Mouse (Mus musculus): Measurements from ENCODE around the gene Rpgrip1l. TPM values are rescaled to one million over a fixed set of nuclear protein-coding genes. Genes with fewer than 3 reads are reported as not detected.

Gene Rpgrip1l
- polyA plus RNA-seq, 1 experiment from 2014 or later = 13.7 TPM

- DNase-seq = no peak
- no peak overlapping the region for H3K4me2 ChIP-seq (ENCODE audit: low read length)
- no peak overlapping the region for H3K4me3 ChIP-seq (replicated peaks; ENCODE audit: low read depth, low read length)
- WGBS = 94% methylated on average over 4 of the region's 4 CpGs
- no peak overlapping the region for H3K27ac ChIP-seq (replicated peaks; ENCODE audit: low read depth, low read length)
- no peaks in the 10 kb centered on the region for H3K4me1 ChIP-seq (ENCODE audit: control insufficient read depth, insufficient read depth, low read length)
- ATAC-seq (ENCODE audit: low FRiP score, low TSS enrichment) = no peak
- H3K36me3 ChIP-seq (ENCODE audit: control insufficient read depth, insufficient read depth, low read length) = peaks cover 7% of the 10 kb centered on the region
- H3K9ac ChIP-seq (replicated peaks; ENCODE audit: low read length) = no peak overlapping the region
- H3K9me3 ChIP-seq (ENCODE audit: control insufficient read depth, low read length) = no peaks in the 10 kb centered on the region
- no peaks in the 10 kb centered on the region for H3K27me3 ChIP-seq (ENCODE audit: control insufficient read depth, insufficient read depth, low read length)
Measured at GRCm38 (mm10) chr8:91290576-91290975, 22.5 kb downstream of the Rpgrip1l start.

- H3K36me3 ChIP-seq (ENCODE audit: control insufficient read depth, insufficient read depth, low read length) = peaks cover 8% of the 10 kb centered on the region
- ATAC-seq (ENCODE audit: low FRiP score, low TSS enrichment) = no peak
Measured at GRCm38 (mm10) chr8:91286237-91286636, 26.8 kb downstream of the Rpgrip1l start.

DNA sequence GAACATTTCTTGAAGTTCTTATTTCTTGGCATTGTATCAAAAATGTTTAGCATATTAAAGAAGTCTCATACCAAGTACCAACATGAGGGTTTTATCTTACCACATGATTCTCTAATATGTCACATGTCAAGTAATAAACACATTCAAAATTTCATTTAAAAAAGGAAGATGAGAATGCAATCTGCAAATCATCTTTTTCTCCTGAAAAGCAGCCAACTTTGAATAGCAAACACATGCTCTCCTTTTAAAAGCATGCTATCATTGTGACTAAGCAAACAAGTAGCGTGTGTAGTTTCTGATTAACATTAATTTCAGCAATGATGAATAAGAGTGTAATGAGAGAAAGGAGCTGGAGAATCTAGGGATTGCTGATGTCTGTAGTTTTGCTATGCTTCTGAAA is 29.2 kb downstream of the Rpgrip1l start:
- 93% methylated on average over 1 of the region's 1 CpGs for WGBS
- DNase-seq (no peak), ATAC-seq (ENCODE audit: low FRiP score, low TSS enrichment) (no peak)
- Histone ChIP-seq H3K27me3 (ENCODE audit: control insufficient read depth, insufficient read depth, low read length) (no peaks in the 10 kb centered on the region), H3K9me3 (ENCODE audit: control insufficient read depth, low read length) (no peaks in the 10 kb centered on the region), H3K9ac (replicated peaks; ENCODE audit: low read length) (no peak overlapping the region), H3K4me1 (ENCODE audit: control insufficient read depth, insufficient read depth, low read length) (no peaks in the 10 kb centered on the region), H3K4me2 (ENCODE audit: low read length) (no peak overlapping the region), H3K36me3 (ENCODE audit: control insufficient read depth, insufficient read depth, low read length) (peaks cover 8% of the 10 kb centered on the region), H3K27ac (replicated peaks; ENCODE audit: low read depth, low read length) (no peak overlapping the region), H3K4me3 (replicated peaks; ENCODE audit: low read depth, low read length) (no peak overlapping the region)

More at GRCm38 (mm10) chr8:91286237-91286636, 26.8 kb downstream of the Rpgrip1l start:
- 84% methylated on average over 8 of the region's 8 CpGs for WGBS
- Histone ChIP-seq H3K27ac (replicated peaks; ENCODE audit: low read depth, low read length) (no peak overlapping the region), H3K9me3 (ENCODE audit: control insufficient read depth, low read length) (no peaks in the 10 kb centered on the region), H3K27me3 (ENCODE audit: control insufficient read depth, insufficient read depth, low read length) (no peaks in the 10 kb centered on the region), H3K9ac (replicated peaks; ENCODE audit: low read length) (no peak overlapping the region), H3K4me3 (replicated peaks; ENCODE audit: low read depth, low read length) (no peak overlapping the region), H3K4me2 (ENCODE audit: low read length) (no peak overlapping the region), H3K4me1 (ENCODE audit: control insufficient read depth, insufficient read depth, low read length) (no peaks in the 10 kb centered on the region)
- DNase-seq = no peak

GRCm38 (mm10) chr8:91282655-91283054 is 30.4 kb downstream of the Rpgrip1l start:
- DNase-seq = no peak
- Histone ChIP-seq H3K4me2 (ENCODE audit: low read length) (no peak overlapping the region), H3K4me1 (ENCODE audit: control insufficient read depth, insufficient read depth, low read length) (no peaks in the 10 kb centered on the region), H3K27ac (replicated peaks; ENCODE audit: low read depth, low read length) (no peak overlapping the region), H3K36me3 (ENCODE audit: control insufficient read depth, insufficient read depth, low read length) (peaks cover 8% of the 10 kb centered on the region), H3K9ac (replicated peaks; ENCODE audit: low read length) (no peak overlapping the region), H3K27me3 (ENCODE audit: control insufficient read depth, insufficient read depth, low read length) (no peaks in the 10 kb centered on the region), H3K4me3 (replicated peaks; ENCODE audit: low read depth, low read length) (no peak overlapping the region), H3K9me3 (ENCODE audit: control insufficient read depth, low read length) (no peaks in the 10 kb centered on the region)
- ATAC-seq (ENCODE audit: low FRiP score, low TSS enrichment) = no peak
- 73% methylated on average over 5 of the region's 5 CpGs for WGBS

DNA sequence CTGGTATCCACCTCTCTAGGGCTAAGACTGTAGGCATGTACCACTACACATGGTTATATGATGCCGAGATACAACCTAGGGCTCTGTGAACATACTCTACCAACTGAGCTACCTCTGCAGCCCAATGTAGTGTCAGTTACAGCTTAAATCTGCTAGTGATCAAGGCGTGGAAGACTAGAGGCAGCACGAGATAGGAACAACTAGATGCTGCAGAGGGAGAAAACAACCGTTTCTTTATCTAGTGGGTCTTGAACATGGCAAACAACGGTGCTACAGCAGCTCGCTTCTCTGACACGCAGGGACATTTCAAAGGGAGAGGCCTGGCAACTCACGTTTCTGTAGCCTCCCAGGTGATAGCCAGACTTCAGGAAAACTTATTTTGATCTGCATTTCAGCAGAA is 31.5 kb downstream of the Rpgrip1l start:
- no peak overlapping the region for H3K9ac ChIP-seq (replicated peaks; ENCODE audit: low read length)
- no peaks in the 10 kb centered on the region for H3K9me3 ChIP-seq (ENCODE audit: control insufficient read depth, low read length)
- no peak overlapping the region for H3K27ac ChIP-seq (replicated peaks; ENCODE audit: low read depth, low read length)
- peaks cover 5% of the 10 kb centered on the region; the same call in 1 of the 2 replicates for H3K36me3 ChIP-seq (ENCODE audit: control insufficient read depth, insufficient read depth, low read length)
- H3K4me2 ChIP-seq (ENCODE audit: low read length) = no peak overlapping the region
- no peaks in the 10 kb centered on the region for H3K4me1 ChIP-seq (ENCODE audit: control insufficient read depth, insufficient read depth, low read length)
- ATAC-seq (ENCODE audit: low FRiP score, low TSS enrichment) (no peak), DNase-seq (no peak)
- no peaks in the 10 kb centered on the region for H3K27me3 ChIP-seq (ENCODE audit: control insufficient read depth, insufficient read depth, low read length)
- 88% methylated on average over 8 of the region's 8 CpGs for WGBS
- no peak overlapping the region for H3K4me3 ChIP-seq (replicated peaks; ENCODE audit: low read depth, low read length)

GRCm38 (mm10) chr8:91280467-91281212 is 32.4 kb downstream of the Rpgrip1l start:
- H3K36me3 ChIP-seq (ENCODE audit: control insufficient read depth, insufficient read depth, low read length) = peaks cover 2% of the 10 kb centered on the region; the same call in 1 of the 2 replicates
- no peak overlapping the region for H3K9ac ChIP-seq (replicated peaks; ENCODE audit: low read length)
- 85% methylated on average over 11 of the region's 11 CpGs for WGBS

DNA sequence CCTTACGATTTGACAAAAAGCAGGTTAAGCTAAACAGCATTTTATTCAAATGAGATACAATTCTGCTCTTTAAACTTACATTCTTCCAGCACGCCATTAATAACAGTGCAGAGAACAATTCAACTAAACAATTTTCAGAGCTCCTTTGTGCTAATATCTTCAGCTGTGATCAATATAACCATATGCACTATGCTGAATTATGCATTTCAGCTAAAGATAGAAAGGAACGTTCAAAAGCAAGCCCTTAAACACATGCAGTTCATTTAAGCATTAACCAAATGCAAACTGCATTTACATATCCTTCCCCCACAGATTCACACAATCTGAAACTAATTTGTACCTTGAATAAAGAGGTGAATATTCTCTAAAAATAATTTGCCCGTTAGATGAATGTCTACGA is 35.0 kb downstream of the Rpgrip1l start:
- ATAC-seq (ENCODE audit: low FRiP score, low TSS enrichment) = no peak
- no peak overlapping the region for H3K27ac ChIP-seq (replicated peaks; ENCODE audit: low read depth, low read length)
- no peaks in the 10 kb centered on the region for H3K27me3 ChIP-seq (ENCODE audit: control insufficient read depth, insufficient read depth, low read length)
- peak; percentile 6 for DNase-seq
- no peaks in the 10 kb centered on the region for H3K4me1 ChIP-seq (ENCODE audit: control insufficient read depth, insufficient read depth, low read length)
- H3K9ac ChIP-seq (replicated peaks; ENCODE audit: low read length) = no peak overlapping the region
- H3K9me3 ChIP-seq (ENCODE audit: control insufficient read depth, low read length) = 0 out of 2 replicates have a peak, but pooled peaks cover 4% of the 10 kb centered on the region
- no peak overlapping the region for H3K4me3 ChIP-seq (replicated peaks; ENCODE audit: low read depth, low read length)
- H3K4me2 ChIP-seq (ENCODE audit: low read length) = no peak overlapping the region
- 0 out of 2 replicates have a peak, but pooled peaks cover 9% of the 10 kb centered on the region for H3K36me3 ChIP-seq (ENCODE audit: control insufficient read depth, insufficient read depth, low read length)
- 59% methylated on average over 5 of the region's 5 CpGs for WGBS

More at GRCm38 (mm10) chr8:91280467-91281212, 32.4 kb downstream of the Rpgrip1l start:
- ATAC-seq (ENCODE audit: low FRiP score, low TSS enrichment) = no peak
- Histone ChIP-seq H3K9me3 (ENCODE audit: control insufficient read depth, low read length) (0 out of 2 replicates have a peak, but pooled peaks cover 4% of the 10 kb centered on the region), H3K27ac (replicated peaks; ENCODE audit: low read depth, low read length) (no peak overlapping the region), H3K4me2 (ENCODE audit: low read length) (no peak overlapping the region), H3K4me1 (ENCODE audit: control insufficient read depth, insufficient read depth, low read length) (no peaks in the 10 kb centered on the region), H3K4me3 (replicated peaks; ENCODE audit: low read depth, low read length) (no peak overlapping the region), H3K27me3 (ENCODE audit: control insufficient read depth, insufficient read depth, low read length) (no peaks in the 10 kb centered on the region)
- DNase-seq = no peak

DNA sequence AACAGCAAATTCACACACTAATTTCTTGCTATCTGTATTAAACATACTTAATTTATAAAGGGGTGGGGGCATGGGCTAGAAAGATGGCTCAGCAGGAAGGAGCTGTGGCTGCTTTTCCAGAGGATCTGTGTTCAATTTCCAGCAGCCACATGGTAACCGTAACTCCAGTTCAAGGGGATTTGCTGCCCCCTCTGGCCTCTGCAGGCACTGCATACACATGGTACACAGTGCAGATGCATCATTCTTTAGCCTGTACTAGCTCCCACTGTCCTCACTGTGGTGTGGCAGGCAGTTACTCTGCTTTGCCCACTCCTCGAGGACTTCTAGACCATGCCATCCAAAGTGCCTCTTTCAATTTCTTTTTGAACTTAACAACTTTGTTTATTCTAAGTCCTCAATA is 36.7 kb downstream of the Rpgrip1l start:
- 95% methylated on average over 2 of the region's 2 CpGs for WGBS
- ATAC-seq (ENCODE audit: low FRiP score, low TSS enrichment) = no peak
- Histone ChIP-seq H3K4me2 (ENCODE audit: low read length) (no peak overlapping the region), H3K4me3 (replicated peaks; ENCODE audit: low read depth, low read length) (no peak overlapping the region), H3K9me3 (ENCODE audit: control insufficient read depth, low read length) (0 out of 2 replicates have a peak, but pooled peaks cover 4% of the 10 kb centered on the region), H3K4me1 (ENCODE audit: control insufficient read depth, insufficient read depth, low read length) (no peaks in the 10 kb centered on the region), H3K9ac (replicated peaks; ENCODE audit: low read length) (no peak overlapping the region), H3K27me3 (ENCODE audit: control insufficient read depth, insufficient read depth, low read length) (no peaks in the 10 kb centered on the region), H3K36me3 (ENCODE audit: control insufficient read depth, insufficient read depth, low read length) (peaks cover 12% of the 10 kb centered on the region), H3K27ac (replicated peaks; ENCODE audit: low read depth, low read length) (no peak overlapping the region)
- no peak for DNase-seq

GRCm38 (mm10) chr8:91273493-91273892 is 39.6 kb downstream of the Rpgrip1l start:
- H3K36me3 ChIP-seq (ENCODE audit: control insufficient read depth, insufficient read depth, low read length) = peaks cover 18% of the 10 kb centered on the region
- 0 out of 2 replicates have a peak, but pooled peaks cover 4% of the 10 kb centered on the region for H3K9me3 ChIP-seq (ENCODE audit: control insufficient read depth, low read length)
- H3K9ac ChIP-seq (replicated peaks; ENCODE audit: low read length) = no peak overlapping the region
- 91% methylated on average over 5 of the region's 5 CpGs for WGBS
- no peak for ATAC-seq (ENCODE audit: low FRiP score, low TSS enrichment)
- H3K27ac ChIP-seq (replicated peaks; ENCODE audit: low read depth, low read length) = no peak overlapping the region
- H3K4me2 ChIP-seq (ENCODE audit: low read length) = no peak overlapping the region
- no peaks in the 10 kb centered on the region for H3K4me1 ChIP-seq (ENCODE audit: control insufficient read depth, insufficient read depth, low read length)
- H3K4me3 ChIP-seq (replicated peaks; ENCODE audit: low read depth, low read length) = no peak overlapping the region
- no peaks in the 10 kb centered on the region for H3K27me3 ChIP-seq (ENCODE audit: control insufficient read depth, insufficient read depth, low read length)
- no peak for DNase-seq

Data from midbrain, embryonic 14.5 days (tissue).